Mouse (Mus musculus) hindbrain, embryonic 16.5 days (tissue): ENCODE data around the gene Ctbp2. TPM values are rescaled to one million over a fixed set of nuclear protein-coding genes. Genes with fewer than 3 reads are reported as not detected.

ENCODE experiments used
- ATAC-seq: fragments of 200-750 bp; cut with Nextera tagmentation; 2 replicates; pipeline ENCODE4 v1.8.0; 2017; ENCODE audit warnings: moderate TSS enrichment, moderate library complexity
- H3K27ac ChIP-seq: fragments of 300-500 bp; sonication (generic); 2 replicates; pipeline ENCODE4 v1.5.1; 2014; ENCODE audit warnings: low read depth, mild to moderate bottlenecking, control low read depth, low read length, moderate library complexity
- H3K27me3 ChIP-seq: fragments of 300-500 bp; sonication (generic); replicated peaks from 2 replicates; pipeline ENCODE4 v1.6.1; 2014; ENCODE audit warnings: low read length; ENCODE audit not compliant: control insufficient read depth, insufficient read depth
- H3K36me3 ChIP-seq: fragments of 300-500 bp; sonication (generic); 2 replicates; pipeline ENCODE4 v1.6.1; 2014; ENCODE audit warnings: mild to moderate bottlenecking, low read length, moderate library complexity, mixed read lengths; ENCODE audit not compliant: control insufficient read depth, insufficient read depth
- H3K4me1 ChIP-seq: fragments of 300-500 bp; sonication (generic); 2 replicates; pipeline ENCODE4 v1.6.1; 2014; ENCODE audit warnings: low read depth, low read length; ENCODE audit not compliant: control insufficient read depth, insufficient read depth
- H3K4me2 ChIP-seq: fragments of 300-500 bp; sonication (generic); 2 replicates; pipeline ENCODE4 v1.6.1; 2014; ENCODE audit warnings: mild to moderate bottlenecking, low read length, control low read depth, moderate library complexity
- H3K4me3 ChIP-seq: fragments of 300-500 bp; sonication (generic); 2 replicates; pipeline ENCODE4 v1.5.1; 2014; ENCODE audit warnings: mild to moderate bottlenecking, low read length, control low read depth, moderate library complexity
- H3K9ac ChIP-seq: fragments of 300-500 bp; sonication (generic); 2 replicates; pipeline ENCODE4 v1.6.1; 2014; ENCODE audit warnings: low read depth, mild to moderate bottlenecking, control low read depth, low read length, moderate library complexity
- H3K9me3 ChIP-seq: fragments of 300-500 bp; sonication (generic); 2 replicates; pipeline ENCODE4 v1.6.1; 2014; ENCODE audit warnings: mild to moderate bottlenecking, low read length, moderate library complexity; ENCODE audit not compliant: control insufficient read depth
- WGBS: fragments of 180-500 bp; shearing (Covaris S2); extraction: QIAGEN DNeasy Blood & Tissue Kit; methylation state at CpG from one replicate; pipeline ENCODE4 v1.1.7; 2014; 5-methylcytosine and 5-hydroxymethylcytosine counted together
- polyA plus RNA-seq: library from polyadenylated mRNA; unstranded; fragments of >200 nt; fragmentation: Nextera tagmentation; extraction: Ambion mirVana; gene quantifications from 2 replicates; pipeline ENCODE4 v1.2.1, GENCODE M21; 2015

Gene Ctbp2
- polyA plus RNA-seq, 1 experiment from 2014 or later, result 44.9 TPM

GRCm38 (mm10) chr7:133011611-133012010, 112.5 kb downstream of the Ctbp2 start:
- H3K9me3 ChIP-seq, result no peaks in the 10 kb centered on the region
- no peaks in the 10 kb centered on the region for H3K27me3 ChIP-seq
- no peak overlapping the region for H3K4me3 ChIP-seq
- H3K27ac ChIP-seq, result no peak overlapping the region
- no peak overlapping the region for H3K9ac ChIP-seq
- H3K36me3 ChIP-seq, result no peaks in the 10 kb centered on the region
- WGBS, result 28% methylated on average over 4 of the region's 4 CpGs
- peaks cover 54% of the 10 kb centered on the region for H3K4me1 ChIP-seq
- peak overlapping the region; percentile 16 for H3K4me2 ChIP-seq
- ATAC-seq, result no peak

- Histone ChIP-seq H3K9ac (0 out of 2 replicates have a peak overlapping the region, but pooled peaks have one; percentile 19), H3K36me3 (no peaks in the 10 kb centered on the region), H3K4me2 (peak overlapping the region; percentile 16), H3K27me3 (no peaks in the 10 kb centered on the region), H3K4me3 (no peak overlapping the region), H3K9me3 (no peaks in the 10 kb centered on the region), H3K4me1 (peaks cover 54% of the 10 kb centered on the region), H3K27ac (peak overlapping the region; percentile 76)
- WGBS, result 14% methylated on average over 5 of the region's 5 CpGs
- ATAC-seq, result peak; percentile 41
Observed at GRCm38 (mm10) chr7:133011191-133011590, 113.0 kb downstream of the Ctbp2 start.

GRCm38 (mm10) chr7:133010477-133010876, 113.7 kb downstream of the Ctbp2 start:
- peaks cover 49% of the 10 kb centered on the region for H3K4me1 ChIP-seq
- H3K4me3 ChIP-seq, result no peak overlapping the region
- H3K36me3 ChIP-seq, result no peaks in the 10 kb centered on the region
- no peak overlapping the region for H3K4me2 ChIP-seq
- ATAC-seq, result no peak
- no peaks in the 10 kb centered on the region for H3K27me3 ChIP-seq
- H3K9ac ChIP-seq, result no peak overlapping the region
- peak overlapping the region; percentile 76 for H3K27ac ChIP-seq
- no peaks in the 10 kb centered on the region for H3K9me3 ChIP-seq
- WGBS, result 77% methylated on average over 3 of the region's 3 CpGs

- Histone ChIP-seq H3K4me2 (no peak overlapping the region), H3K4me3 (no peak overlapping the region), H3K9me3 (no peaks in the 10 kb centered on the region), H3K4me1 (peaks cover 41% of the 10 kb centered on the region), H3K27me3 (no peaks in the 10 kb centered on the region), H3K36me3 (no peaks in the 10 kb centered on the region), H3K27ac (no peak overlapping the region), H3K9ac (no peak overlapping the region)
- no peak for ATAC-seq
- WGBS, result 76% methylated on average over 8 of the region's 8 CpGs
Observed at GRCm38 (mm10) chr7:133009676-133010075, 114.5 kb downstream of the Ctbp2 start.

- Histone ChIP-seq H3K27ac (no peak overlapping the region), H3K9ac (no peak overlapping the region), H3K4me2 (no peak overlapping the region), H3K27me3 (no peaks in the 10 kb centered on the region), H3K4me3 (no peak overlapping the region), H3K36me3 (no peaks in the 10 kb centered on the region), H3K9me3 (no peaks in the 10 kb centered on the region), H3K4me1 (peaks cover 32% of the 10 kb centered on the region)
- no peak for ATAC-seq
- WGBS, result 66% methylated on average over 4 of the region's 4 CpGs
Observed at GRCm38 (mm10) chr7:133008663-133009062, 115.5 kb downstream of the Ctbp2 start.

GRCm38 (mm10) chr7:133007343-133007742, 116.8 kb downstream of the Ctbp2 start:
- no peak overlapping the region for H3K9ac ChIP-seq
- H3K4me1 ChIP-seq, result peaks cover 27% of the 10 kb centered on the region
- 79% methylated on average over 11 of the region's 11 CpGs for WGBS
- H3K4me2 ChIP-seq, result no peak overlapping the region
- H3K27me3 ChIP-seq, result no peaks in the 10 kb centered on the region
- no peak overlapping the region for H3K4me3 ChIP-seq
- ATAC-seq, result no peak
- no peaks in the 10 kb centered on the region for H3K36me3 ChIP-seq
- no peak overlapping the region for H3K27ac ChIP-seq
- H3K9me3 ChIP-seq, result no peaks in the 10 kb centered on the region

- 87% methylated on average over 7 of the region's 7 CpGs for WGBS
- Histone ChIP-seq H3K4me2 (no peak overlapping the region), H3K4me3 (no peak overlapping the region), H3K9ac (no peak overlapping the region), H3K36me3 (no peaks in the 10 kb centered on the region), H3K9me3 (no peaks in the 10 kb centered on the region), H3K4me1 (peaks cover 17% of the 10 kb centered on the region), H3K27me3 (no peaks in the 10 kb centered on the region), H3K27ac (no peak overlapping the region)
- no peak for ATAC-seq
Observed at GRCm38 (mm10) chr7:133005772-133006171, 118.4 kb downstream of the Ctbp2 start.

DNA sequence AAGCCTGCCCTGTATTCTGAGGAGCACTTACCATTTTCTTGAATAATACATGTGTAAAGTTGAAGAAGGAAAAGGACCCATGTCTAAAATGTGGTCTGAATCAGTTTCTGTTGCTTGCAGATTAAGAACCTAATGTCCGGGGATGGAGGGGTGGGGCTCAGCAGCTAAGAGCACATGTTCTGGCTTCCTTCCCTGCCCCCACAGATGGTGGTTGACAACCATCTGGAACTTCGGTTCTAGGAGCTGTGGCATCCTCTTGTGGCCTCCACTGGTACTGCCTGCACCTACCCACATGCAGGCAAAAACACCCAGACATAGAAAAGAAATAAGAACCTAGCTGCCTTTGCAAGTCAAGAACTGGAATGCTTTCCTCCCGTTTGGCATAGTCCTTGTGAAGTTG, 120.7 kb downstream of the Ctbp2 start:
- H3K36me3 ChIP-seq, result peaks cover 8% of the 10 kb centered on the region
- H3K9ac ChIP-seq, result no peak overlapping the region
- H3K27me3 ChIP-seq, result no peaks in the 10 kb centered on the region
- no peaks in the 10 kb centered on the region for H3K9me3 ChIP-seq
- no peak for ATAC-seq
- 23% methylated on average over 3 of the region's 3 CpGs for WGBS
- no peak overlapping the region for H3K4me3 ChIP-seq
- H3K27ac ChIP-seq, result no peak overlapping the region
- no peak overlapping the region for H3K4me2 ChIP-seq
- H3K4me1 ChIP-seq, result peaks cover 7% of the 10 kb centered on the region

DNA sequence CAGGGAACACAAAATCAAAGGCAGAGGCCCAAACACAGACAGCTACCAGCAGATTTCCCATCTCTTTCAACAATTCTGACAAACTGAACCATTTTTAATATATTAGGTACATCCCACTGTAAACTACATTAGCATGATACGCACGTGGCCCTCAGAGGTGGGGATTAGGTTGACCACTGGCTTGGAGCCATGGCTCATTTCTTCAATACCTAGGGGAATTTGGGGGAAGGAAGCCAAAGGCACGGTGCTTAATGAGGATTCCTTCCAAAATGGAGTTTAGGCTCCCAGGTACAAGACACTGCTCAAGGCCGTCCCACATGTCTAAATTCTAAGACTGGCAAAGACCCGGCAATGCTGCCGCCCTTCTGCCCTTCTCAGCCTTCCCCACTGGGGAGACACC, 121.9 kb downstream of the Ctbp2 start:
- WGBS, result 78% methylated on average over 6 of the region's 6 CpGs
- Histone ChIP-seq H3K4me2 (no peak overlapping the region), H3K4me1 (peaks cover 7% of the 10 kb centered on the region), H3K27me3 (no peaks in the 10 kb centered on the region), H3K4me3 (no peak overlapping the region), H3K27ac (no peak overlapping the region), H3K9me3 (no peaks in the 10 kb centered on the region), H3K36me3 (peaks cover 16% of the 10 kb centered on the region), H3K9ac (no peak overlapping the region)
- ATAC-seq, result no peak

- no peak for ATAC-seq
- Histone ChIP-seq H3K36me3 (peaks cover 22% of the 10 kb centered on the region), H3K9ac (no peak overlapping the region), H3K4me2 (no peak overlapping the region), H3K4me3 (no peak overlapping the region), H3K4me1 (peaks cover 7% of the 10 kb centered on the region), H3K27me3 (no peaks in the 10 kb centered on the region), H3K9me3 (no peaks in the 10 kb centered on the region), H3K27ac (no peak overlapping the region)
- WGBS, result 83% methylated on average over 3 of the region's 3 CpGs
Observed at GRCm38 (mm10) chr7:133001388-133001787, 122.8 kb downstream of the Ctbp2 start.
